Mouse (Mus musculus) heart, adult 2 months (tissue): ENCODE data around the gene Ninj1.

Experiments used
- CTCF ChIP-seq: fragments of 200-600 bp; IDR thresholded peaks from 2 replicates; pipeline ENCODE4 v1.8.1; 2022; ENCODE audit warnings: antibody characterized with exemption, mild to moderate bottlenecking, moderate library complexity
- POLR2A ChIP-seq: fragments of 200-500 bp; IDR thresholded peaks from 2 replicates; pipeline ENCODE4 v1.6.1; 2011; ENCODE audit warnings: mild to moderate bottlenecking, low read depth, low read length, control low read depth; ENCODE audit not compliant: insufficient read depth

DNA sequence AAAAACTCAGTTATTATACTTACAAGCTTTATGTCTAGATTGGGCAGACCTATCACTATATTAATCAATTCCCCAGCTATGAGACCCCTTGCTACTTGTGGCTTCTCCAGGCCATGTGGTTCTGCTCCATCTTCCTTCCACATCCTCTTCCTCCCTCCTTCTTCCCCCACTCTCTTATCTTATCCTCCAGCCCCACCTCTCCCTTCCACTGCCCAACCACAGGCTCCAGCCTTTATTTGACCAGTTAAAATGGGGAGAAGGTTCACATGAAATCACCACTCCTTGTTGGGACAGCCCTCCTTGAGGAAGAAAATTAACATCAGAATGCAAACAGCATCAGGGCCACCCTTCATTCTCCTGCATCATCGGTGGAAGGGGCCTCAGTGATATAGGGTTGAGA, 6.6 kb upstream of the Ninj1 start:
- TF ChIP-seq POLR2A (no peak), CTCF (no peak)
